Mouse (Mus musculus): Measurements from ENCODE around the gene Pax5. TPM values are rescaled to one million over a fixed set of nuclear protein-coding genes. Genes with fewer than 3 reads are reported as not detected.

Pax5 gene
- polyA plus RNA-seq, 1 experiment from 2014 or later, result 0.09 TPM

- 74% methylated on average over 17 of the region's 17 CpGs for WGBS (ENCODE audit: insufficient replicate concordance)
- no peak overlapping the region for H3K27ac ChIP-seq
- H3K4me1 ChIP-seq (replicated peaks), result no peaks in the 10 kb centered on the region
- no peaks in the 10 kb centered on the region for H3K36me3 ChIP-seq
- no peak overlapping the region for H3K4me3 ChIP-seq (replicated peaks)
- ATAC-seq (ENCODE audit: low read depth) (no peak), DNase-seq (no peak)
- no peak overlapping the region for H3K9ac ChIP-seq
- H3K27me3 ChIP-seq, result no peaks in the 10 kb centered on the region
- no peaks in the 10 kb centered on the region for H3K9me3 ChIP-seq (replicated peaks)
- no peak overlapping the region for H3K4me2 ChIP-seq
Observed at GRCm38 (mm10) chr4:44622682-44623434, 87.4 kb downstream of the Pax5 start.

GRCm38 (mm10) chr4:44620241-44620640 is 90.0 kb downstream of the Pax5 start:
- WGBS (ENCODE audit: insufficient replicate concordance), result 82% methylated on average over 5 of the region's 5 CpGs
- Histone ChIP-seq H3K4me2 (no peak overlapping the region), H3K36me3 (no peaks in the 10 kb centered on the region), H3K27me3 (no peaks in the 10 kb centered on the region), H3K27ac (no peak overlapping the region), H3K9me3 (replicated peaks) (no peaks in the 10 kb centered on the region), H3K4me3 (replicated peaks) (no peak overlapping the region), H3K9ac (no peak overlapping the region), H3K4me1 (replicated peaks) (no peaks in the 10 kb centered on the region)
- ATAC-seq (ENCODE audit: low read depth), result no peak
- no peak for DNase-seq

GRCm38 (mm10) chr4:44614066-44614667 is 96.1 kb downstream of the Pax5 start:
- no peaks in the 10 kb centered on the region for H3K36me3 ChIP-seq
- WGBS (ENCODE audit: insufficient replicate concordance), result 64% methylated on average over 8 of the region's 8 CpGs
- H3K27ac ChIP-seq, result no peak overlapping the region
- no peaks in the 10 kb centered on the region for H3K9me3 ChIP-seq (replicated peaks)
- no peaks in the 10 kb centered on the region for H3K27me3 ChIP-seq
- no peaks in the 10 kb centered on the region for H3K4me1 ChIP-seq (replicated peaks)
- H3K4me2 ChIP-seq, result no peak overlapping the region
- H3K9ac ChIP-seq, result no peak overlapping the region
- ATAC-seq (ENCODE audit: low read depth) (no peak), DNase-seq (no peak)
- no peak overlapping the region for H3K4me3 ChIP-seq (replicated peaks)

- Histone ChIP-seq H3K27me3 (no peaks in the 10 kb centered on the region), H3K4me2 (no peak overlapping the region), H3K36me3 (no peaks in the 10 kb centered on the region), H3K4me1 (replicated peaks) (no peaks in the 10 kb centered on the region), H3K4me3 (replicated peaks) (no peak overlapping the region), H3K9ac (no peak overlapping the region), H3K9me3 (replicated peaks) (no peaks in the 10 kb centered on the region), H3K27ac (no peak overlapping the region)
- DNase-seq (no peak), ATAC-seq (ENCODE audit: low read depth) (no peak)
- 57% methylated on average over 3 of the region's 3 CpGs for WGBS (ENCODE audit: insufficient replicate concordance)
Observed at GRCm38 (mm10) chr4:44612392-44612791, 97.9 kb downstream of the Pax5 start.

GRCm38 (mm10) chr4:44605453-44605852 is 104.8 kb downstream of the Pax5 start:
- H3K4me2 ChIP-seq, result no peak overlapping the region
- no peak for ATAC-seq (ENCODE audit: low read depth)
- H3K9ac ChIP-seq, result no peak overlapping the region
- H3K27me3 ChIP-seq, result no peaks in the 10 kb centered on the region
- no peak overlapping the region for H3K4me3 ChIP-seq (replicated peaks)
- no peak for DNase-seq
- no peak overlapping the region for H3K27ac ChIP-seq
- 46% methylated on average over 2 of the region's 2 CpGs for WGBS (ENCODE audit: insufficient replicate concordance)
- no peaks in the 10 kb centered on the region for H3K36me3 ChIP-seq
- no peaks in the 10 kb centered on the region for H3K9me3 ChIP-seq (replicated peaks)
- H3K4me1 ChIP-seq (replicated peaks), result no peaks in the 10 kb centered on the region

- 30% methylated on average over 4 of the region's 5 CpGs for WGBS (ENCODE audit: insufficient replicate concordance)
- Histone ChIP-seq H3K4me2 (no peak overlapping the region), H3K9ac (no peak overlapping the region), H3K36me3 (no peaks in the 10 kb centered on the region), H3K27ac (no peak overlapping the region), H3K27me3 (no peaks in the 10 kb centered on the region), H3K9me3 (replicated peaks) (no peaks in the 10 kb centered on the region), H3K4me1 (replicated peaks) (no peaks in the 10 kb centered on the region), H3K4me3 (replicated peaks) (no peak overlapping the region)
- DNase-seq (no peak), ATAC-seq (ENCODE audit: low read depth) (no peak)
Observed at GRCm38 (mm10) chr4:44602257-44602801, 108.0 kb downstream of the Pax5 start.

- H3K4me1 ChIP-seq (replicated peaks), result no peaks in the 10 kb centered on the region
- ATAC-seq (ENCODE audit: low read depth) (no peak), DNase-seq (no peak)
Observed at GRCm38 (mm10) chr4:44601370-44601769, 108.9 kb downstream of the Pax5 start.

GRCm38 (mm10) chr4:44600875-44601274 is 109.4 kb downstream of the Pax5 start:
- DNase-seq (no peak), ATAC-seq (ENCODE audit: low read depth) (no peak)
- H3K4me1 ChIP-seq (replicated peaks), result no peaks in the 10 kb centered on the region

More at GRCm38 (mm10) chr4:44601370-44601769, 108.9 kb downstream of the Pax5 start:
- Histone ChIP-seq H3K27me3 (no peaks in the 10 kb centered on the region), H3K9me3 (replicated peaks) (no peaks in the 10 kb centered on the region), H3K4me3 (replicated peaks) (no peak overlapping the region), H3K27ac (no peak overlapping the region), H3K4me2 (no peak overlapping the region), H3K36me3 (no peaks in the 10 kb centered on the region), H3K9ac (no peak overlapping the region)
- WGBS (ENCODE audit: insufficient replicate concordance), result 58% methylated on average over 8 of the region's 8 CpGs

GRCm38 (mm10) chr4:44597965-44598364 is 112.3 kb downstream of the Pax5 start:
- H3K4me2 ChIP-seq, result no peak overlapping the region
- no peak overlapping the region for H3K27ac ChIP-seq
- no peak for ATAC-seq (ENCODE audit: low read depth)
- no peaks in the 10 kb centered on the region for H3K9me3 ChIP-seq (replicated peaks)
- no peaks in the 10 kb centered on the region for H3K36me3 ChIP-seq
- no peaks in the 10 kb centered on the region for H3K27me3 ChIP-seq
- H3K4me1 ChIP-seq (replicated peaks), result no peaks in the 10 kb centered on the region
- 70% methylated on average over 9 of the region's 9 CpGs for WGBS (ENCODE audit: insufficient replicate concordance)
- no peak overlapping the region for H3K4me3 ChIP-seq (replicated peaks)
- DNase-seq, result no peak
- no peak overlapping the region for H3K9ac ChIP-seq

More at GRCm38 (mm10) chr4:44600875-44601274, 109.4 kb downstream of the Pax5 start:
- Histone ChIP-seq H3K4me3 (replicated peaks) (no peak overlapping the region), H3K9me3 (replicated peaks) (no peaks in the 10 kb centered on the region), H3K27ac (no peak overlapping the region), H3K36me3 (no peaks in the 10 kb centered on the region), H3K4me2 (no peak overlapping the region), H3K27me3 (no peaks in the 10 kb centered on the region), H3K9ac (no peak overlapping the region)
- 55% methylated on average over 5 of the region's 5 CpGs for WGBS (ENCODE audit: insufficient replicate concordance)

- Histone ChIP-seq H3K4me3 (replicated peaks) (no peak overlapping the region), H3K9ac (no peak overlapping the region), H3K36me3 (no peaks in the 10 kb centered on the region), H3K27ac (no peak overlapping the region), H3K4me1 (replicated peaks) (no peaks in the 10 kb centered on the region), H3K9me3 (replicated peaks) (no peaks in the 10 kb centered on the region), H3K27me3 (no peaks in the 10 kb centered on the region), H3K4me2 (no peak overlapping the region)
- no peak for ATAC-seq (ENCODE audit: low read depth)
- WGBS (ENCODE audit: insufficient replicate concordance), result 64% methylated on average over 2 of the region's 2 CpGs
- DNase-seq, result no peak
Observed at GRCm38 (mm10) chr4:44593091-44593490, 117.2 kb downstream of the Pax5 start.

- H3K9me3 ChIP-seq (replicated peaks), result no peaks in the 10 kb centered on the region
- no peaks in the 10 kb centered on the region for H3K4me1 ChIP-seq (replicated peaks)
- no peak overlapping the region for H3K4me2 ChIP-seq
- H3K27ac ChIP-seq, result no peak overlapping the region
- H3K36me3 ChIP-seq, result no peaks in the 10 kb centered on the region
- no peaks in the 10 kb centered on the region for H3K27me3 ChIP-seq
- 26% methylated on average over 4 of the region's 4 CpGs for WGBS (ENCODE audit: insufficient replicate concordance)
- no peak overlapping the region for H3K4me3 ChIP-seq (replicated peaks)
- no peak overlapping the region for H3K9ac ChIP-seq
- DNase-seq (no peak), ATAC-seq (ENCODE audit: low read depth) (no peak)
Observed at GRCm38 (mm10) chr4:44582687-44583086, 127.6 kb downstream of the Pax5 start.

- 47% methylated on average over 5 of the region's 5 CpGs for whole genome bisulfite sequencing (ENCODE audit: insufficient replicate concordance)
- no peak overlapping the region for H3K4me2 ChIP-seq
- no peak overlapping the region for H3K9ac ChIP-seq
- no peaks in the 10 kb centered on the region for H3K4me1 ChIP-seq (replicated peaks)
- no peak for ATAC-seq (ENCODE audit: low read depth)
- H3K9me3 ChIP-seq (replicated peaks), result no peaks in the 10 kb centered on the region
- no peak overlapping the region for H3K27ac ChIP-seq
- H3K4me3 ChIP-seq (replicated peaks), result no peak overlapping the region
- DNase-seq, result no peak
- H3K27me3 ChIP-seq, result no peaks in the 10 kb centered on the region
- no peaks in the 10 kb centered on the region for H3K36me3 ChIP-seq
Observed at GRCm38 (mm10) chr4:44578591-44578990, 131.7 kb downstream of the Pax5 start.

Measured in liver, embryonic 13.5 days (tissue).